8 mouse cellular contexts compared by ENCODE assay signal in genomic region chr10:121297054-121297701, GRCm38 (mm10). TPM values are rescaled to one million over a fixed set of nuclear protein-coding genes. Genes with fewer than 3 reads are reported as not detected.
DNase-seq lines count a peak whose midpoint lies in the region; ATAC-seq lines count a peak whose summit lies in the region.

No protein-coding gene starts in this region.

- 0 out of 2 replicates have a peak overlapping the region, but pooled peaks have one; percentile 3 for H3K9ac ChIP-seq in embryonic facial prominence, embryonic 15.5 days

- no peaks in the 10 kb centered on the region for H3K27me3 ChIP-seq in embryonic facial prominence, embryonic 15.5 days

- peaks cover 6% of the 10 kb centered on the region for H3K4me1 ChIP-seq in embryonic facial prominence, embryonic 15.5 days

- intact Hi-C loops in left cerebral cortex, postnatal 36 days (cut with DNase I) = no loop called here

- 0 out of 2 replicates have a peak, but pooled peaks have one; percentile 54 for ATAC-seq in embryonic facial prominence, embryonic 15.5 days (ENCODE audit: insufficient number of reproducible peaks, low FRiP score, low TSS enrichment, low read depth)
- ATAC-seq in hematopoietic stem cell, adult 5-6 weeks (replicated peaks in 1 of 2; ENCODE audit: insufficient read depth in 1 of 2, low FRiP score in 2 of 2, low TSS enrichment in 1 of 2, low read depth in 1 of 2, poor library complexity in 2 of 2, severe bottlenecking in 2 of 2) = peak; percentile 61 to 67; a peak in 2 of 4 replicates
- peak; percentile 76 for ATAC-seq in megakaryocyte progenitor cell, adult 5-6 weeks (replicated peaks; ENCODE audit: poor library complexity)

- H3K9me3 ChIP-seq in embryonic facial prominence, embryonic 15.5 days (replicated peaks) = no peaks in the 10 kb centered on the region

- WGBS in embryonic facial prominence, embryonic 15.5 days = 30% methylated on average over 25 of the region's 25 CpGs

- no peaks in the 10 kb centered on the region for H3K36me3 ChIP-seq in embryonic facial prominence, embryonic 15.5 days

- H3K27ac ChIP-seq in embryonic facial prominence, embryonic 15.5 days (replicated peaks) = no peak overlapping the region

- DNase-seq in urinary bladder, postnatal 36 days (ENCODE audit: low spot score in 2 of 2) = peak; percentile 20 to 40
- DNase-seq in urinary bladder, postnatal 10 days (ENCODE audit: low spot score) = no peak
- DNase-seq in left cerebral cortex, postnatal 36 days (ENCODE audit: low spot score in 2 of 2) = peak; percentile 44 to 61
- DNase-seq in telencephalon, adult 2 months (ENCODE audit: low read depth, low spot score) = peak; percentile 79
- DNase-seq in layer of hippocampus, postnatal 10 days (ENCODE audit: low spot score in 2 of 2) = no peak

- H3K4me3 ChIP-seq in embryonic facial prominence, embryonic 15.5 days (replicated peaks) = peak overlapping the region; percentile 25

- H3K4me2 ChIP-seq in embryonic facial prominence, embryonic 15.5 days (replicated peaks) = peak overlapping the region; percentile 47

RNA-seq across cellular contexts. Expression of gene Tbc1d30, which starts 53.9 kb away (rescaled TPM):
- 1.7 and 2.6 TPM in 2 replicates for polyA plus RNA-seq in embryonic facial prominence, embryonic 15.5 days (2015; fragmentation: Nextera tagmentation; extraction: Ambion mirVana)
- total RNA-seq in hematopoietic stem cell, adult 5-6 weeks (2017) = 0.63 and 1.7 TPM in 2 replicates
- 10 to 100 TPM; 78.5 to 92.3 TPM for total RNA-seq in left cerebral cortex, postnatal 36 days (2021)
- total RNA-seq in megakaryocyte progenitor cell, adult 5-6 weeks (2015) = 0.51 and 0.59 TPM in 2 replicates
- 1.3 TPM in 1 of 2 replicates, not detected in the other for total RNA-seq in megakaryocyte progenitor cell, adult 5-6 weeks (2017)
- 10 to 100 TPM; 42.0 to 44.1 TPM for total RNA-seq in layer of hippocampus, postnatal 10 days (2021)

Comparison
In these comparisons a context has a peak if more than half of its experiments do, and no peak if none do; other contexts are left out.
1. DNase-seq: peak in urinary bladder, postnatal 36 days (2 of 2), left cerebral cortex, postnatal 36 days (2 of 2) and telencephalon, adult 2 months (single experiment); none in urinary bladder, postnatal 10 days (single experiment) and layer of hippocampus, postnatal 10 days (0 of 2).
2. RNA of gene Tbc1d30, which starts 53.9 kb away (total RNA-seq): 78.5 to 92.3 TPM in left cerebral cortex, postnatal 36 days and 42.0 to 44.1 TPM in layer of hippocampus, postnatal 10 days; 0.63 to 1.7 TPM in hematopoietic stem cell, adult 5-6 weeks and 0.51 to 1.3 TPM in megakaryocyte progenitor cell, adult 5-6 weeks; every median in the first group is over 10 times any median in the second.
3. Peak in every context shown above with its lines, with median percentiles within 50 percentile points of each other: ATAC-seq.